ENCODE assay signal across 19 mouse cellular contexts in the genomic region with DNA sequence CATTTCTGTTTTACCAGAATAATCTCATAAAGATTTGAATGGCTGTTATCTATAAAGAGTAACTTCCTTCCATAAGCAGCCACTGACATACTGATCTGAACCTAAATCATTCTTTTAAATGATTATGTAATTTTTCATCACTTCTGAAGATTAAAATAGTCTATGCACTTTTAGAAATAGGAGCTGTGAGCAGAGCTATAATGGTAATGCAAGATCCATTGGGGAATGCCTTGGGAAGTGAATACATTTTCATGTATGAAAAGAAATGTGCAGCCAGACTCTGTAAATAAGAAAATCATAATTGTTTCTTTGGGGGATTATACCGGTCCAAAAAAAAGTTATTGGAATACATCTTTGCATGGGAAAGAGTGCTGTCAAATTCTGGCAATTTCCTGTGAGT. TPM values are rescaled to one million over a fixed set of nuclear protein-coding genes. Genes with fewer than 3 reads are reported as not detected.
DNase-seq lines count a peak whose midpoint lies in the region; ATAC-seq lines count a peak whose summit lies in the region.
"Had no signal": no experiment of that assay in that cellular context is flagged by ENCODE, and none has a peak within 500 bp of the region (broad histone marks: within the 10 kb centered on the region; RNA-seq: fewer than 3 reads in every experiment).

No protein-coding gene starts in this region.

- DNase-seq in frontal cortex, postnatal 36 days (ENCODE audit: low spot score in 2 of 2), result no peak
- DNase-seq in brain, adult 2 months (ENCODE audit: low read depth, low spot score), result peak; percentile 9
- DNase-seq in layer of hippocampus, postnatal 14 days (ENCODE audit: low spot score in 2 of 2), result no peak
- DNase-seq: adrenal gland, adult 2 months; adrenal gland, adult 8-10 months; adrenal gland, postnatal 10 days; adrenal gland, postnatal 14 days; adrenal gland, postnatal 25 days; adrenal gland, postnatal 36 days; B cell, adult 2 months; cerebellum, adult 11 months; cerebellum, adult 11-12 months; cerebellum, adult 18-20 months; cerebellum, adult 2 months had no signal

- ATAC-seq in frontal cortex, adult (ENCODE audit: low TSS enrichment), result peak; percentile 93
- ATAC-seq: activated CD4-positive, CD25-positive, alpha-beta regulatory T cell, adult 4 months; CD4-positive, CD25-positive, alpha-beta regulatory T cell, adult 4 months; Patski had no signal

RNA-seq across cellular contexts. Expression of a gene that starts 19.7 kb away (rescaled TPM):
- total RNA-seq in layer of hippocampus, postnatal 14 days (2021), result 100 to 1,000 TPM; 136 to 147 TPM
- total RNA-seq: MEL had no signal
